Mouse (Mus musculus) midbrain, embryonic 13.5 days (tissue): ENCODE results near the gene Ino80b. TPM values are rescaled to one million over a fixed set of nuclear protein-coding genes. Genes with fewer than 3 reads are reported as not detected.

Experiments
- ATAC-seq: fragments of 200-750 bp; cut with Nextera tagmentation; 2 replicates; pipeline ENCODE4 v1.8.0; 2017; ENCODE audit warnings: mild to moderate bottlenecking, moderate TSS enrichment, moderate library complexity
- H3K27ac ChIP-seq: fragments of 300-500 bp; sonication (generic); 2 replicates; pipeline ENCODE4 v1.5.1; 2015; ENCODE audit warnings: inconsistent platforms, mild to moderate bottlenecking, moderate library complexity
- H3K27me3 ChIP-seq: fragments of 300-500 bp; sonication (generic); 2 replicates; pipeline ENCODE4 v1.6.1; 2015; ENCODE audit warnings: mild to moderate bottlenecking, inconsistent platforms
- H3K36me3 ChIP-seq: fragments of 300-500 bp; sonication (generic); 2 replicates; pipeline ENCODE4 v1.6.1; 2015; ENCODE audit warnings: mild to moderate bottlenecking, inconsistent platforms
- H3K4me1 ChIP-seq: fragments of 300-500 bp; sonication (generic); replicated peaks from 2 replicates; pipeline ENCODE4 v1.6.1; 2015; ENCODE audit warnings: inconsistent platforms
- H3K4me2 ChIP-seq: fragments of 300-500 bp; sonication (generic); replicated peaks from 2 replicates; pipeline ENCODE4 v1.6.1; 2015; ENCODE audit warnings: moderate library complexity, mild to moderate bottlenecking, inconsistent platforms
- H3K4me3 ChIP-seq: fragments of 300-500 bp; sonication (generic); replicated peaks from 2 replicates; pipeline ENCODE4 v1.5.1; 2015; ENCODE audit warnings: mild to moderate bottlenecking, inconsistent platforms
- H3K9ac ChIP-seq: fragments of 300-500 bp; sonication (generic); replicated peaks from 2 replicates; pipeline ENCODE4 v1.6.1; 2015; ENCODE audit warnings: mild to moderate bottlenecking, inconsistent platforms
- H3K9me3 ChIP-seq: fragments of 300-500 bp; sonication (generic); 2 replicates; pipeline ENCODE4 v1.6.1; 2016; ENCODE audit warnings: mild to moderate bottlenecking, inconsistent platforms
- WGBS: fragments of 180-500 bp; shearing (Covaris S2); methylation state at CpG from one replicate; pipeline ENCODE4 v1.1.7; 2015; 5-methylcytosine and 5-hydroxymethylcytosine counted together
- polyA plus RNA-seq: library from polyadenylated mRNA; unstranded; fragments of >200 nt; fragmentation: Nextera tagmentation; extraction: Ambion mirVana; gene quantifications from 2 replicates; pipeline ENCODE4 v1.2.1, GENCODE M21; 2015

The Ino80b gene
- polyA plus RNA-seq, 1 experiment from 2014 or later = 14.9 TPM

- peak within 1 kb of the TSS; percentile 62 for H3K4me3 ChIP-seq
- no peaks in the 10 kb centered on the region for H3K9me3 ChIP-seq
- 1% methylated on average over 32 of the region's 32 CpGs for WGBS
- peak; percentile 95 for ATAC-seq
- peaks cover 30% of the 10 kb centered on the region for H3K4me1 ChIP-seq
- H3K36me3 ChIP-seq = peaks cover 14% of the 10 kb centered on the region
- peaks cover 15% of the 10 kb centered on the region for H3K27me3 ChIP-seq
- H3K4me2 ChIP-seq = peak within 1 kb of the TSS; percentile 85
- H3K9ac ChIP-seq = peak within 1 kb of the TSS; percentile 68
- H3K27ac ChIP-seq = peak within 1 kb of the TSS; percentile 47; the same call in 1 of the 2 replicates
Observed at GRCm38 (mm10) chr6:83156259-83156684, 31.0 kb upstream of the Ino80b start, which contains the start of the genes Wdr54 and 1700003E16Rik. Wdr54 (minus strand) TSS chr6:83156397. 1700003E16Rik (plus strand) TSS chr6:83156404.

GRCm38 (mm10) chr6:83155552-83156238 is 30.5 kb upstream of the Ino80b start:
- Histone ChIP-seq H3K36me3 (peaks cover 14% of the 10 kb centered on the region), H3K4me2 (peak overlapping the region; percentile 85), H3K27me3 (peaks cover 9% of the 10 kb centered on the region), H3K4me3 (peak overlapping the region; percentile 62), H3K9ac (peak overlapping the region; percentile 68), H3K9me3 (no peaks in the 10 kb centered on the region), H3K4me1 (peaks cover 32% of the 10 kb centered on the region), H3K27ac (peak overlapping the region; percentile 47; the same call in 1 of the 2 replicates)
- ATAC-seq = peak; percentile 59
- WGBS = 9% methylated on average over 23 of the region's 23 CpGs

- Histone ChIP-seq H3K27me3 (no peaks in the 10 kb centered on the region), H3K9me3 (no peaks in the 10 kb centered on the region), H3K4me3 (no peak overlapping the region), H3K36me3 (peaks cover 23% of the 10 kb centered on the region), H3K4me1 (peaks cover 32% of the 10 kb centered on the region), H3K27ac (no peak overlapping the region), H3K4me2 (no peak overlapping the region), H3K9ac (no peak overlapping the region)
- WGBS = 84% methylated on average over 5 of the region's 5 CpGs
- ATAC-seq = no peak
Observed at GRCm38 (mm10) chr6:83153485-83153884, 28.3 kb upstream of the Ino80b start.

- H3K9me3 ChIP-seq = no peaks in the 10 kb centered on the region
- H3K4me2 ChIP-seq = no peak overlapping the region
- H3K27ac ChIP-seq = no peak overlapping the region
- H3K4me1 ChIP-seq = peaks cover 32% of the 10 kb centered on the region
- H3K9ac ChIP-seq = no peak overlapping the region
- H3K36me3 ChIP-seq = peaks cover 26% of the 10 kb centered on the region
- 90% methylated on average over 12 of the region's 12 CpGs for WGBS
- no peak for ATAC-seq
- H3K4me3 ChIP-seq = no peak overlapping the region
- H3K27me3 ChIP-seq = no peaks in the 10 kb centered on the region
Observed at GRCm38 (mm10) chr6:83153038-83153437, 27.8 kb upstream of the Ino80b start.

GRCm38 (mm10) chr6:83151721-83152120 is 26.5 kb upstream of the Ino80b start:
- Histone ChIP-seq H3K9ac (peak overlapping the region; percentile 48), H3K4me2 (no peak overlapping the region), H3K4me3 (no peak overlapping the region), H3K9me3 (no peaks in the 10 kb centered on the region), H3K36me3 (peaks cover 35% of the 10 kb centered on the region), H3K27me3 (no peaks in the 10 kb centered on the region), H3K27ac (no peak overlapping the region), H3K4me1 (peaks cover 32% of the 10 kb centered on the region)
- 27% methylated on average over 8 of the region's 8 CpGs for WGBS
- ATAC-seq = no peak

- H3K27me3 ChIP-seq = no peaks in the 10 kb centered on the region
- no peak for ATAC-seq
- H3K36me3 ChIP-seq = peaks cover 23% of the 10 kb centered on the region
- H3K27ac ChIP-seq = no peak overlapping the region
- no peak overlapping the region for H3K9ac ChIP-seq
- H3K4me2 ChIP-seq = no peak overlapping the region
- 41% methylated on average over 7 of the region's 7 CpGs for WGBS
- H3K4me1 ChIP-seq = peaks cover 18% of the 10 kb centered on the region
- H3K4me3 ChIP-seq = no peak overlapping the region
- H3K9me3 ChIP-seq = no peaks in the 10 kb centered on the region
Observed at GRCm38 (mm10) chr6:83147280-83147679, 22.0 kb upstream of the Ino80b start.

- Histone ChIP-seq H3K27me3 (0 out of 2 replicates have a peak, but pooled peaks cover 2% of the 10 kb centered on the region), H3K9me3 (no peaks in the 10 kb centered on the region), H3K4me3 (no peak overlapping the region), H3K4me2 (no peak overlapping the region), H3K9ac (no peak overlapping the region; the same call in 1 of the 2 replicates), H3K36me3 (peaks cover 22% of the 10 kb centered on the region), H3K27ac (no peak overlapping the region), H3K4me1 (peaks cover 15% of the 10 kb centered on the region)
- WGBS = 76% methylated on average over 9 of the region's 9 CpGs
- ATAC-seq = no peak
Observed at GRCm38 (mm10) chr6:83145805-83146204, 20.6 kb upstream of the Ino80b start.

- H3K4me2 ChIP-seq = no peak overlapping the region
- H3K27ac ChIP-seq = no peak overlapping the region
- 0 out of 2 replicates have a peak, but pooled peaks cover 2% of the 10 kb centered on the region for H3K27me3 ChIP-seq
- no peaks in the 10 kb centered on the region for H3K9me3 ChIP-seq
- peaks cover 21% of the 10 kb centered on the region for H3K36me3 ChIP-seq
- no peak overlapping the region for H3K9ac ChIP-seq
- no peak overlapping the region for H3K4me3 ChIP-seq
- H3K4me1 ChIP-seq = peaks cover 15% of the 10 kb centered on the region
- no peak for ATAC-seq
- 91% methylated on average over 2 of the region's 2 CpGs for WGBS
Observed at GRCm38 (mm10) chr6:83145209-83145608, 20.0 kb upstream of the Ino80b start.

- no peaks in the 10 kb centered on the region for H3K9me3 ChIP-seq
- no peak overlapping the region for H3K9ac ChIP-seq
- peaks cover 9% of the 10 kb centered on the region; the same call in 1 of the 2 replicates for H3K36me3 ChIP-seq
- 0 out of 2 replicates have a peak, but pooled peaks cover 2% of the 10 kb centered on the region for H3K27me3 ChIP-seq
- WGBS = 51% methylated on average over 11 of the region's 11 CpGs
- no peak overlapping the region for H3K4me3 ChIP-seq
- H3K4me2 ChIP-seq = peak overlapping the region; percentile 66; the same call in 1 of the 2 replicates
- no peak for ATAC-seq
- H3K27ac ChIP-seq = no peak overlapping the region
- peaks cover 31% of the 10 kb centered on the region for H3K4me1 ChIP-seq
Observed at GRCm38 (mm10) chr6:83142886-83143285, 17.7 kb upstream of the Ino80b start.

- peak overlapping the region; percentile 66 for H3K4me2 ChIP-seq
- 0 out of 2 replicates have a peak, but pooled peaks cover 2% of the 10 kb centered on the region for H3K27me3 ChIP-seq
- H3K36me3 ChIP-seq = 0 out of 2 replicates have a peak, but pooled peaks cover 4% of the 10 kb centered on the region
- H3K4me3 ChIP-seq = peak overlapping the region; percentile 37
- no peak overlapping the region for H3K27ac ChIP-seq
- ATAC-seq = no peak
- WGBS = 2% methylated on average over 41 of the region's 41 CpGs
- H3K9ac ChIP-seq = peak overlapping the region; percentile 65
- H3K4me1 ChIP-seq = peaks cover 37% of the 10 kb centered on the region
- H3K9me3 ChIP-seq = no peaks in the 10 kb centered on the region
Observed at GRCm38 (mm10) chr6:83142211-83142731, 17.0 kb upstream of the Ino80b start.

GRCm38 (mm10) chr6:83141636-83142035 is 16.4 kb upstream of the Ino80b start:
- Histone ChIP-seq H3K4me3 (no peak overlapping the region; the same call in 1 of the 2 replicates), H3K4me2 (peak overlapping the region; percentile 66), H3K9me3 (no peaks in the 10 kb centered on the region), H3K36me3 (0 out of 2 replicates have a peak, but pooled peaks cover under 1% of the 10 kb centered on the region), H3K27ac (no peak overlapping the region), H3K4me1 (peaks cover 43% of the 10 kb centered on the region), H3K27me3 (0 out of 2 replicates have a peak, but pooled peaks cover 2% of the 10 kb centered on the region), H3K9ac (peak overlapping the region; percentile 65)
- ATAC-seq = no peak
- WGBS = 29% methylated on average over 4 of the region's 4 CpGs

GRCm38 (mm10) chr6:83140044-83140443 is 14.8 kb upstream of the Ino80b start:
- Histone ChIP-seq H3K4me3 (no peak overlapping the region), H3K27ac (no peak overlapping the region), H3K9me3 (no peaks in the 10 kb centered on the region), H3K27me3 (peaks cover 18% of the 10 kb centered on the region), H3K9ac (no peak overlapping the region), H3K4me1 (peaks cover 55% of the 10 kb centered on the region), H3K36me3 (no peaks in the 10 kb centered on the region), H3K4me2 (no peak overlapping the region)
- 96% methylated on average over 8 of the region's 8 CpGs for WGBS
- no peak for ATAC-seq
